Mouse (Mus musculus) thymus, adult 18-20 months (tissue): ENCODE measurements around the gene Pik3cg.
A peak's percentile ranks its signal among the peaks of the same experiment; 100 is the strongest.

ENCODE experiments used
- DNase-seq, 2 experiments: peaks; one replicate each; pipeline ENCODE4 v3.0.0; 2022; ENCODE audit warnings: mixed read lengths in 2 of 2

Pik3cg gene

DNA sequence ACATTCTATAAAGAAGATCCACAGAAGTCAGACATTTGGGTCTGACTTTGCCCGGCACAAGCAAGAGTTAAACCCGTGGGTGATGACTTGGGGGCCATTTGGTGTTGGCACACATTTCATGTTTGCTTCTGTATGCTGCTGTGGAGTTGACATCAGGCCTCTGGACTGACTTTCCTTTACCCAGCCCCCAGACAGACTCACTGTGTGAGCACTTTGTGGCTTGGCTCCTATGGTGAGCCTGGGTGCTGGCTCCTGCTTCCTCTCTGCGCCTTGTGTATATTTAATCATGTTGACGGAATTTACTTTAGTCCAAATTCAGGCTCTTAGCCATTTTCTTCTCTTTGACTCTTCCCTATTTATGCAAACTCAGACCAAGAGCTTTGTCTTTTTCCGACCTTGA, 69.6 kb downstream of the Pik3cg start:
- DNase-seq: no peak

DNA sequence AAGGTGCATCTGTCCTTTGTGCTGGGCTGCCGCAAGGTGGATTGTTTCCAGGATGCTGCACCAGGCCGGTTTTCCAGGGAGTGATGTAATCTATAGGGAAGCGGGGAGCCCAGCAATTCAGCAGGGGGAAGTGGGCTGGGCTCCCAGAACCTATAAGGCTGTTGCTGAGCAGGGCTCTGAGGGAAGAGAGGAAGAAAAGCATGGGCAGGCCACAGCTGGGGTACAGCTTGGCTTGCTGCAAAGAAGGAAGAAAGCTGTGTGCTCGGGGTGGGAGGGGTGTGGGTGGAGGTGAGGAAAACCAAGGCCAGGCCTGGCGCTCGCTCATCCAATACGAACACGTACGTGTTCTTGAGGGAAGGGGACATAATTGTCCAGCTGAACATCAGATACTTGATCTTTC, 70.1 kb downstream of the Pik3cg start:
- DNase-seq: peak in 1 of 2 experiments; percentile 19

DNA sequence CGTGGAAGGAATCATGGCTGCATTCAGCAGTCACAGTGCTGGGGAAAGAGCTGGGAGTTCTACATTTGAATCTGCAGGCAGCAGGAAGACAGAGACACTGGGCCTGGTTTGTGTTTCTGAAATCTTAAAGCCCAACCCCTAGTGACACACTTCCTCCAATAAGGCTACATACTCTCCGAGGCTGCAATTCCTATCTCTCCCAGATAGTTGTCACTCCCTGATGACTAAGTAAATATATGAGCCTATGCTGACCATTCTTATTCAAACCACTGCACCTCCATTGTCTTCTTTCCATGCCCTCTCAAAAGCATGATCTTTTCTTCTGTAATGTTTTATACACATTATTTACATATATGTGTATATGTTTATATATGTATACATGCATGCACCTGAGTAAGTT, 70.9 kb downstream of the Pik3cg start:
- DNase-seq: no peak

DNA sequence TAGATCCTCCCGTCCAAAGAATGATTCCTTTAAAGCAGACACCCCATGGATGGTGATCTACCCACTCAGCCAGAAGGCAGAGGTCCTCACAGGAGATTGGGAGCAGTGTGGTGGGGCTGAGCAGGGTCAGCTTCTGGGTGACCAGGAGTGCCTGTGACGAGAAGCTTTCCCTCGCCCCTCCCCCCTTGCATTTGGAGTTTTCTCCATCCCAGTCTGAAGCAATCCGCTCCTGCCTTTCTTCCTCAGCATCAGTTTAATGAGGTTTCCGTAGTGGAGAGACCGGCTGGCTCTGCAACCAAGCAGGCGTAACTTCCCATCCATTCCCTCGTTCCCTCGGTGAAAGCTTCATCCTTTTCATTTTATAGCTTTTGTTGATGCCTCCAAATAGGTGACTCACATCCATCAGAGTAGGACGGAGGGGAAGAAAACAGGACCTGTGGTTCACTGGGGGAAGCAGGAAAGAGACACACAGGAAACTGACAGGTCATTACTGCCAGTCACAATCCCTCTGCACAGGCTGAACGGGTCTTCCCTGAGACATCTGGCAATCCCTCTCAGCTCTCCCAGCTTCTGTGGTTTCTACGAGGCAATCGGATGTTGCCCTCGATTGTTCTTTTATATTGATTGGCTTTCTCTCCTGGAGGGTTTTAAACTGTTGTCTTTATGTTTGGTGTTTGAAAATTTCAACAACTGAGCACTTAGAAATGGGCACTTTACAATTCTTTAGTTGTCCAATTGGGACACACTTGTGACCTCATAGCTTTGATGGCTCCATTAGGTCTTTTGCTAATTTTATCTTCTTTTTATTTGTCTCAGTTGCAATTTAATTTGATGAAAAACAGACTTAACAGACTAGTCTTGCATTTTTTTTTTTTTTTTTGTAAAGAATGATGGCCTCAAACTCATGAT, 80.6 kb downstream of the Pik3cg start:
- DNase-seq: no peak

DNA sequence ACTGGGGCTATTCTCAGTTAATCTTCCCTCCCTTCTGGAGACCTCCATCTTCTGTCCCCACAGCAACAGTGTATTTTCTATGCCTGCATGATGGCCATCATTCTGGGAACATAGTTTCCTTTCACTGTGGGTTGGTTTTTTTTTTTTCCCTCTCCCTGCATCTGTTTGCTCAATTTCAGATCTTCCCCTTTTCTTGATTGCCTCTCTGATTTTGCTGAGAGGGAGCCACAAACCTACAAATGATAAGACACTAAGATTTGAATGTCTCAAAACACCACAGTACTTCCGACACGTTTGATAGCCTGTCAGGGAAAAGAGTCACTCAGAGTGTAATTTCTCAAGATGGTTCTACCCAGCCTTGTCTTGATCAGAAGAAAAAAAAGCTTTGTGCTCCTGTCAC, 81.3 kb downstream of the Pik3cg start:
- DNase-seq: no peak

DNA sequence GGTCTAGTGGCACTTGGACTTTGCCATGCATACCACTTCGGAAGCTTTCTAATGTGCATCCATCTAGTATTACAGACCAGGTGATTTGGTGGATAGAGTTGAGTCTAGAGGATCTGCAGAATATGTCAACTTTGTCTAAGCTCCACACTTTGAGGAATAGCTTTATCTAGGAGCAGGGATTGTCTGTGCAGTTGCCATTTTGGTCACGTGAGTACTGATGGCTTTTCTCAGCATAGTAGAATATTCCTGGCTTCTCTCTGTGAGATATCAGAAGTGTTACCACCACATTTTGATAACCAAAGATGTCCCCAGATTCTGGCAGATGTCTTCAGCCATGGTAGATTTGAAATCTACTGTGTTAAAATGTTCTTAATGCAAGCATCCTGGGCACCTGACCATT, 84.0 kb downstream of the Pik3cg start:
- DNase-seq: no peak

DNA sequence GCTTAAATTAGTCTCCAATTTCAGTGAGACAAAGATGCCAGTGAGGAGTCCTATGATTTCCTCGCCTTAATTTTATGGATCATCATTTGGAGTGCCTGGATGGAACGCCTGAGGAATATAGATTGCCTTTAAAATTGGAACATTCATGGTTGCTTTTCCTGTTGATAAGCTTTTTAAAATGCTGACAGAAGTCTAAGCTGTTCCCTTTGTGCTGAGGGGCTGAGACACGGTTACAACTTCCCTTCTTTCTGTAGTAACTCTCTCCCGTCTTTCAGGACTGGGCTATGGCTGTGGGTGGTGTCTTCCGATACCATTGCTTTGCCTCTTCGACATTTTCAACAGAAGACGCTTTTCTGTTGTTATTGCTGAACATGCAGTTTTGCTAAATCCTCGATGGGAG, 84.4 kb downstream of the Pik3cg start:
- no peak for DNase-seq

DNA sequence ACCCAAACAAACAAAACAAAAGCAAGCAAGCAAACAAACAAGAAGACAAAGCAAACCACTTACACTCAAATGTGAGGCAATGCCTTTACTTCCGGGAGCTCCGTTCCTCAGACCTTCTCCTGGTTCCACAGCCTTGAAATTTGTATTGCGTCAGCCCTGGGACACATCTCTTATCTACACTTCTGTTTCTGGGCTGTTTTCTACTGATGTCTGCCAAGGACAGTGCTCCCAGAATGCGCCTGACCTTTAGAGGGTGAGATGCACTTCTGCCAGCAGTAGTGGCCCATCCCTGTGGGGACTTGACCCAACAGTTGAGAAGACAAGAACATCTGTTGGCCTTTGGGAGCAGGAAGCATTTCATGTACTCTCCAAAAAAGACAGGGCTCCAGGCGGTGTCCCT, 84.9 kb downstream of the Pik3cg start:
- DNase-seq: no peak
